Mouse (Mus musculus) 3134 (cell line): ENCODE measurements around the gene Efhd2.
A peak's percentile ranks its signal among the peaks of the same experiment; 100 is the strongest.

ENCODE experiments used
- DNase-seq: peaks from one replicate; pipeline ENCODE4 v3.0.0-alpha.2; 2011; ENCODE audit warnings: low spot score; ENCODE audit not compliant: insufficient read length; ENCODE audit errors: extremely low read depth

Efhd2 gene

DNA sequence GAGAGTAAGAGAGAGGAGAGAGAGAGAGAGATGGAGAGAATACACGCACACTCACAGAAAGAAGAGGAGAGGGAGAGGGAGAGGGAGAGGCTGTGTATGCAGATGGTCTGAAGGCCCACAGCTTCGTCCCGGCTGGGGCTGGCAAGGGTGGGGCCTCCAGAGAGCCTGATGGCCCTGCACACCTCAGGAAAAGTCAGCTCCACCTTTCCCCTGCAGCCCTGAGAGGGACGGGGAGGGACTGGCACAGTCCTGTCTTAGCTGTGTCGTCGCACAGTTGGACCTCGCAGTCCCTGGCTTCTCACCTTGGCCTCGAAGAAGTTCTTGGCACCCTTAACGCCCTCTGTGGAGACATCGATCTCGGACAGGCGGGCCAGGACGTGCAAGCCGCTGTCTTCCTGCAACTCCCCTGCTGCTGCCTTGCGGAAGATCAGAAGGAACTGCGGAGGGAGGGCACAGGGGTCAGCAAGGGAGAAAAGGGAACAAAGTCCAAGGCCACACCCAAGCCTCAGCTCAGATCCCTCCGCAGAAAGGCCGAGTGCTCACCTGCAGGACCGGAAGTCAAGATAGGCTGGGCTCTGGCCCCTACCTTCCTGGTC is 14.4 kb downstream of the Efhd2 start:
- no peak for DNase-seq

DNA sequence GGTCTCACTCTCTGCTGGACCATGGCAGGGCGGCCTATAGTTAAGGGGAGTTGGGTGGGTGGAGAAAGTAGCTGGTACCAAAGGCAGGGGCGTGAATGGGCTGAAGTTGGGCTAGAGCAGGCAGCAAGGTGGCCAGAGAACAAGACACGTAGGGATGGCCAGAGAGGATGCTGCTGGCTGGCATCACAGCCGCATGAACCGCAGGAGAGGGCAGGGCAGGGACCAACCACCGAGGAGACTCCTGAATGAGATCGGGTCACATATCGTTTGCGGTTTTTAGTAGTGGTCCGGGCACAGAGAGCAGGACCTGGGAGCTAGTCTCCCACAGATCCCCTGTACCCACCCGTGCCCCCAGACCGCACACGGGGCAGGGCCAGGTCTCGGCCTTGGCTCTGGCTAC is 15.4 kb downstream of the Efhd2 start:
- DNase-seq = no peak

DNA sequence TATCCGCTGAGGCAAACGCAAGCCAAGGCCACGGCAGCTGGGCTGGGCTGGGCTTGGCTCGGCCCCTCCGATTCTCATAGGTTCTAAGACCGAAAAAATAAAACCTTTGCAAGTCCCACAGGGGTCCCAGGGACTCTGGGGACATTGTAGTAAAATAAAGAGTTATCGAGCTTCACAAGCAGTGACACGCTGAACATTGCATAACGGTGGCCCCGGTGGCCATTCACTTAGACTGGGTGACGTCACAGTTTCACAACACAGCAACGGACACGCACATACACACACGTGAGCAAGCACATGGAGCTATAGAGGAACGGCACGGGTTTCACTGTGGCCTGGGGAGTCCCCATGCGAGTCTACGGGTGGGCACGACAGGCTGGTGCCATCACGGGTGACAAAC is 16.2 kb downstream of the Efhd2 start:
- DNase-seq = no peak

DNA sequence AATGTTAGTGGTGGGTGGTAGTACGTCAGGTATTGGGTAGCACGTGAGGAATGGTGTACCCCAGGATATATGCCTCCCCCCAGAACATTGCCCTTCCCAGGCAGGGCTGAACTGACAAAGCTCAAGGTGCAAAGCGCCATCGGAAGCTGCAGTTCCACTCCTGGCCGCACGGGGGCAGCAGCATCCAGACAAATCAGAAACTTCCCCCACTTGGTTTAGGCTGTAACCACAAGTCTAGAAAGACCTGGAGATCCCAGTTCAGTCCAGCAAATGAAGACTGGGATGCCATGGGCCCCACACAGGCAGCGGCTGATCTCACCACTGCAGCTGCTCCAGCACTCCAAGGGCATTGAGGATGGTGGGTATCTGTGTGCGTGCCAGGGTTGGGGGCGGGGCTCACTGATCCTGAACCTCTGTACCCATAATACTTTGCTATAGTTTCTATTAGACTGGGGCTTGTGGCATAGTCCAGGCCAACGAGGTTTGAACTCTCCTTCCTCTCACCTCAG is 17.2 kb downstream of the Efhd2 start:
- DNase-seq = peak; percentile 62

DNA sequence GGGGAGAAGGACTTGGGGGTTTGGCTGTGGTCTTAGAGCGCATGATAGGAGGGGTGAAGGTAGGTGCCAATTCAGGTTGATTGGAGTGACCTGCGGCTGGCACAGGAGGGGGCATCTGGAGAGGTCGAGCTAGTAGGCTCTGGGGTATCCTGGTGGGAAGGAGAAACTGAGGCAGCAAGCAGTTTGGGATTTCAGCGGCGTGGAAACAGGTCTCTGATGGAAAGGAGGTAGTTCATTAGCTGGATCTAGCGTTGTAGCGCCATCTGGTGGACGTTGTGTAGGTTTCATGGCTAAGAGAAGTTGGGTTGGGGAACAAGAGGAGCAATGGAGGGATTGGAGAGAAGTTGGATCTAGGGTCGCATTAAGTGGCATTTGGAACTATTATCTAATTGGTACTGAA is 21.3 kb downstream of the Efhd2 start:
- DNase-seq = no peak

DNA sequence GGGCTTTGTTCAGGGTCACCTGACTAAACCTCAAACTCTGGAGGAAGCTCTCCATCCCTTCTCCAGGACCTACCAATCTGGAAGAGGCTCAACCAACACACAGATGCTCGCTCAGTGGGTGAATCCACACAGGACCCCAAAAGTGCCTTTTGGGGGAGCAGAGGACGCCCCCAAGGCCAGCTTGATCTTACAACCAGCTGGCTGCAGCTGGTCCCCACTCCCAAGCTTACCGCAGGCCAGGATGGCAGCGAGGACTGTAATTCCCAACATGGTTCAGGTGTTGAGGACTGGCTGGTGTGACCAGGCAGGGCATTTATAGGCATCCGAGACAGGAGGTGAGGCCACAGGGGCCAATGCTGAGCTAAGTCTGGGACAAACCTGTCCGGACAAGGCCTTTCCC is 28.7 kb downstream of the Efhd2 start, which contains the start of gene Ctrc:
Gene Ctrc, minus strand, starts transcription at position 361 of the 400 bp plus-strand sequence.
- DNase-seq = no peak

DNA sequence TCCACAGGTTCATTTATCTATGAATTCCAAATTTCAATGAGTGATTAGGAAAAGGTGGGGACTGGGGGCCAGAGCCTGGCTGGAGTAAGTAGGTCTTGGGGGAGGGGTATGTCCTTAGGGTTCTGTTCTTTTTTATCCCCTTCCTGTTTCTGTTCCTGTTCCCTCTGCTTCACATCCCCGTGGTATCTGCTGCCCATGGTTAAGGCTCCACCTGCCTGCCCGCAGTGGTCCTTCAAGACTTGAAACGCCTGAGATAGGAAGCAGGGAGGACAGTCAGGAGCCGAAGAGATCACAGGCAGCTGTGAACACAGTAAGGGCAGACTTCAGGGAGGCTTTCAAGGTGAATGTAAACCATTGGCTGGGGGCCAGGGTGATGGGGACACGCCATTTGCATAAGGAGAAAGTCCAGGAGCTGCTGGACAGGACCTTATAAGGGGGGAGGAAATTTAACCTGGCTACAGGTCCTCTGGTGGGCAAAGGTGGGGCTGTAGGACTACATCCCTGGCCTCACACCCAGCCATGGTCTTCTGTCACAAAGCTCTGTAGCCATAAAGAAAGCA is 40.1 kb downstream of the Efhd2 start:
- no peak for DNase-seq

DNA sequence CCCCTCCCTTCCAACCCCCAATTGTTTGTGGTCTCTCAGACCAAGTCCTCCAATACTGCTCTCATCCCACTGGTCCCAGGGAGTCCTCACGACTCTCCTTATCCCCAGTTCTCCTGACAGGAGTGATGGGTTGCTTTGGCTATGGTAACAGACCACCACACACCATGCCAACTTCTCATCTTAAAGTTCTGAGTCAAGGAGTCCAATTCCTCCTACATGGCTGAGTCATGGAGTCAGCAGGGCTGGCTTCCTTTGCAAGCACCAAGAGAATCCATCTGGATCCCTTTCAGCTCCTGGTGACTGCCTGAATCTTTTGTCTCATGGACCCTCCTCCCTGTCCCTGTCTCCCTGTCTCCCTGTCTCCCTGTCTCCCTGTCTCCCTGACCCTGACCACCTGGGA is 40.8 kb downstream of the Efhd2 start:
- DNase-seq = no peak

DNA sequence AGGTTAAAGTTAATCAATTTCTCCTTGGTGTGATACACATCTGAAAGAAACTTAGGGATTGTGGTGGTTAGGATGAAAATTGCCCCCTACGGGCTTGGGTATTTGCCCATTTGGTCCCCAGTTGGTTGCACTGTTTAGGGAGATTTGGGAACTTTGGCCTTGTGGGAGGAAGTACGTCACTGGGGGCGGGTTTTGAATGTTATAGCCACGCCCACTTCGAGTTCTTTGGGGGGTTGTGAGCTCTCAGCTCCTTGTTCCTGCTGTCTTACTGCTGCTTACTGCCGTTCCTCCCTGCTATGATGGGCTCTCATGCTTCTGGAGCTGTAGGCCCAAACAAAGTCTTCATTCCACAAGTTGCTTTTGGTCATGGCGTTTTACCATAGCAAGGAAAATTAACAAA is 43.4 kb downstream of the Efhd2 start:
- DNase-seq = no peak

DNA sequence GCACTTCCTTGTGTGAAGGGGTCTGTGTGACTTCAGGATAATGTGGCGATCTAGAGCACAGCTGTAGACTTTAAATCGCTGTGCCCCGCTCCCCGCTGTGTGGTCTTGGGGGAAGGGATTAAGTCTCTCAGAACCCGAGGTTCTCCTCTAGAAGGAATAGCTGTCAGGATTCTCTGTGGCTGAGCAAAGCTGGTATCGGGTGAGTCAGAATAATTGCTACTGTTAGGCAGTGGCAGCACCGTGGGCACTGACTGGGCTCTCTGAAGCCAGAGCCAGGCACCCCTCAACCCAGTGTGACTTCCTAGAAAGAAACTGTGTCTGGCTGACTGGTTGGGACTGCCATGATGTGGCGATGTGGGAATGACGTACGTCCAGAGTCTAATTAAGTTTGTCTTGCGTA is 44.3 kb downstream of the Efhd2 start:
- no peak for DNase-seq

DNA sequence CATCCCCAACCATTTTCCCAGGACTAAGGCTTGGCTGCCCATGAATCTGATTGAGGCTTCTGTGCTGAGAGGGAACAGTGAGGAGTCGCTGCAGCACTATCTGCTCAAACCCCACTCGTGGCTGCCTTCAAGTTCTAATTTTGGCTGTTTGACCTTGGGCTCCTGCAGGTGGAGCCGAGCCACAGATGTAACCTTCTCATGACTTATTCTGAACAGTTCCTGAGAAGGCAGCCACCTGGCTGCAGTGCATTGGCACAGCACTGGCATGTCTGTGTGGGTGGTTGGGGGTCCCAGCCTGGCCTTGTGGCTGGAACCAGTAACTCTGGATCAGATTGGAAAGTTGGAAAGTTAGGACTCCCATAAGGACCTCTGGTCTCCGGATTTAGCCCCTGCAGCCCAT is 46.5 kb downstream of the Efhd2 start:
- DNase-seq = no peak

DNA sequence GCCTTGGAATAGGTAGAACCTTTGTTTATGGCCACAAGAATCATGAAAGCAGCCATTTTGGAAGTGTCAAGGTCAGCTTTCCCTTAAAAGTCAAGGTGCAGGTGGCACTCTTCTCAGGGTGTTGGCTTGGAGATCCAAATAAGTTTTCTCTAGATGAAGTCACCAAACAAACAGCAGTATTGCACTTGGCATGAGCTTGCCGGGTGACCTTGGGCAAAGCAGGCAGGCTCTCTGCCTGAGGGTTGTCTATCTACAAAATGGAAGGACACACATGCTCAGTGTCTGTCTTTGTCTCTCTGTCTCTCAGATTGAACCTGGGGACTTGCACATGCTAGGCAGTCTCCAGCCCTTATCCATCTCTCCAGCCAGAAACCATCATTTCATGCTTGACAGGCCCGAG is 47.3 kb downstream of the Efhd2 start:
- DNase-seq = no peak

DNA sequence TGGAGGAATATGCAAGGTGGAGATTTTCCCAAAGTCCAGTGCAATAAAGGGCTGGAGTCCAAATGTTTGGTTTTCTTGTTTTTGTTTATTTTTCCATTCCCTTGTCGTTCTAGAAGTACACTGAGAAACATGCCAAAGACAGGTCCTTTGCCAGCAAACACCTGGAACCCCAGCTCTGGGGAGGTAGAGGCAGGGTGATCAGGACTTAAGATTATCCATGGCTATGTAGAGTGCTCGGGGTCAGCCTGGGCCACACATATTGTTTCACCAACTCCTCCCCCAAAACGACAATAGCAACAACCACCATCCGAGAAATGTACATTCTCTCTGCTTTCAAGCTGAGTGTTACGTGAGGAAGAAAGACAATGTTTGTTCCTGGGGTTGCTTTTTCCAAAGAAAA is 48.7 kb downstream of the Efhd2 start, which contains the start of gene Cela2a:
Gene Cela2a, minus strand, starts transcription at position 101 of the 400 bp plus-strand sequence.
- DNase-seq = no peak

DNA sequence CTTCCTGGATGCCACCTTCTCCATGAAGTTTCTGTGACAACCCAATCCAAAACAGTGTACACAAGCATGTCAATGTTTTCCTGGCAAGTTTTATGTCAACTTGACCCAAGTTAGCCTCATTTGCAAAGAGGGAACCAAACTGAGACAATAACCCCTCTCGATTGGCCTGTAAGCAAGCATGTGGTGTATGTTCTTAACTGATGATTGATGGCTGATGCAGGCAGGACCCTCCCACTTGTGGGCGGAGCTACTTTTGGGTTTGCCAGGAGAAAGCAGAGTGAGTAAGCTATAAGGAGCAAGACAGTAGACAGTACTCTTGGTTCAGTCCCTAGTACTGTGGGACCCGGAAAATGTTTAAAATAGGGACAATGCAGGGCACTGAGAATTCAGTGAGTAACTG is 51.7 kb downstream of the Efhd2 start:
- no peak for DNase-seq

DNA sequence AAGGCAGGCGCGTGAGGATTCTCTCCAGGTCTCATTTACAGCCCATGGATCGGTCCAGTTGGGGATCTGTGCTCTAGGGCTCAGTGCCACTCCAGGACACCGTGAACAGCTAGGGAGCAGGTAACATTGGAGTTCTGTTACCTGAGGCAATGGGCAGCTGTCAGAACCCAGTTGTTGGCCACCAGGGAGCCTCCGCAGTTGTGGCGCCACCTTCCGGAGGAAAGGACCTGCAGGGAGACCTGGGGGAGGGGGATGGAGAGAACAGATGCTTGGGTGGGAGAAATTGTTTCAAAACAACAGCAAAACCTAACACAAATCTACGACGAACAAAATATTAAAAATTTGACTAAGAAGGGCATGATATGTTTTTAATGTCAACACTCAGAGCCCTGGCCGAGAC is 52.6 kb downstream of the Efhd2 start:
- no peak for DNase-seq

DNA sequence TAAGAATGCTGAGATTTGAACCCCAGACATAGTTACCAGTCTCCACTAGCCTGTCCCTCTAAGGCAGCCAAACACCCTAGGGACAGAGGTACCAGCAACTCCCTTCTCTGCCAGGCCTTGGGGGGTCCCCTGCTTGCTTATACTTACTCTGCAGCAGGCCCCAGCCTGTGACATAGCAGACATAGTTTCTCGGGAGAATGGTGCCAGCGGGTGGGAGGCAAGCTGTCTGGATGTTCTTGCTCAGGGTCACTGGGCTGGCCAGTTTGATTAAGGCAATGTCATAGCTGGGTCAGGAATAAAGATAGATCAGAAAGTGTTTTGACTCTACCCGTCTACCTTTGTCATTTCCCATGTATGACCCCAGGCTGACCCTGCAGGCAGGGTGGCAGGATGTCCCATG is 53.5 kb downstream of the Efhd2 start:
- DNase-seq = no peak

DNA sequence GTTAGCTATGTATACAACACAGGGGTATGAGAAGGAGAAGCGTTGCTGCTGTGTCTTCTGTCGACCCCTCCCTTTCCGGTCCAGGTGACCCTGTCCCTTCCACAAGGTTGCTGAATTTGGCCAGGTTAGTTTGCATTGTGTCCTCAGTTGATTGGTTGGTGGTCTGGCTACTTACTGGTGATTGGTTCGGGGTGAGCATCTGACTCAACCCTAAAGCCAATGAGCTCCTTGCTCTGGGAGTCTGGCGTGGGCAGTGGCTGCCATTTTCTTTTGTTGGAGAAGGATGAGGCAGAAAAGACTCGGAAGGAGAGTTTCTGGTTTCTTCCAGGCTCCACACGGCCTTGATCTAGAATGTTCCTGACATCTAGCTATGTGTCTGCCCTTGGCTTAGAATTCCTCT is 55.4 kb downstream of the Efhd2 start:
- no peak for DNase-seq

DNA sequence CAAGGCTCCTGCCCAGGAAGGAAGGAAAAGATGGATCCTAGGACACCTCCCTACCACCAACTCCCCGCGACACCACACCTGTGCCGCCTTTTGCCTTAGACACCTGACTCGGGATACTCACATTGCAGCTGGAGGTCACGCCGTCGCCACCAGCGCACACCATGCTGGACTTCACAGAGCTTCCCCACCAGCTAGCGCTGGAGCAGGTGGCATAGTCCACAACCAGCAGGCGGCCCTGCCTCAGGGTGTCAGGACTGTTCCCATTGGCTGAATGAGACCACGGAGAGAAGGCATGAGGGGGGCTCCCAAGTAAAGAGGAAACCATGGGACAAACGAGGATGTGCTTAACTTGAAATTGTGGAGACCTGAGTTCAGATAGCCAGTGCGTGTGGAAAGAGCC is 55.9 kb downstream of the Efhd2 start:
- no peak for DNase-seq

DNA sequence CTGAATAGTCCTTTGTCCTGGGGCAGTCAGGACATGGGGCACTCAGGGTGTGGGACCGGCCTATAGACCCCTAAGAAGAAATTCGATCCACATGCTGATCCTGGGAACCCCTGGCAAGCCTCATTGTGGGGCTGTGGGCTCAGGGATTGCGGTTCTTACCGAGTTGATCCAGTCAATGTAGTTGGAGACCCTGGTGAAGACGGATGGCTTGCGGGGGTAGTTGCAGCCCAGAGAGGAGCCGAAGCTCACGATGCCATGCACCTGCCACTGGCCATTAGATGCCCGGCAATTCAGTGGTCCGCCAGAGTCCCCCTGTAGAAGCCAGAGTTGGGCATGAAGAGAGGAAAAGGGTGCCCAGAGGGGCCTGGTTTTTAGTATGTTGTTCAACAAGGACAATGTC is 57.0 kb downstream of the Efhd2 start:
- DNase-seq = no peak

DNA sequence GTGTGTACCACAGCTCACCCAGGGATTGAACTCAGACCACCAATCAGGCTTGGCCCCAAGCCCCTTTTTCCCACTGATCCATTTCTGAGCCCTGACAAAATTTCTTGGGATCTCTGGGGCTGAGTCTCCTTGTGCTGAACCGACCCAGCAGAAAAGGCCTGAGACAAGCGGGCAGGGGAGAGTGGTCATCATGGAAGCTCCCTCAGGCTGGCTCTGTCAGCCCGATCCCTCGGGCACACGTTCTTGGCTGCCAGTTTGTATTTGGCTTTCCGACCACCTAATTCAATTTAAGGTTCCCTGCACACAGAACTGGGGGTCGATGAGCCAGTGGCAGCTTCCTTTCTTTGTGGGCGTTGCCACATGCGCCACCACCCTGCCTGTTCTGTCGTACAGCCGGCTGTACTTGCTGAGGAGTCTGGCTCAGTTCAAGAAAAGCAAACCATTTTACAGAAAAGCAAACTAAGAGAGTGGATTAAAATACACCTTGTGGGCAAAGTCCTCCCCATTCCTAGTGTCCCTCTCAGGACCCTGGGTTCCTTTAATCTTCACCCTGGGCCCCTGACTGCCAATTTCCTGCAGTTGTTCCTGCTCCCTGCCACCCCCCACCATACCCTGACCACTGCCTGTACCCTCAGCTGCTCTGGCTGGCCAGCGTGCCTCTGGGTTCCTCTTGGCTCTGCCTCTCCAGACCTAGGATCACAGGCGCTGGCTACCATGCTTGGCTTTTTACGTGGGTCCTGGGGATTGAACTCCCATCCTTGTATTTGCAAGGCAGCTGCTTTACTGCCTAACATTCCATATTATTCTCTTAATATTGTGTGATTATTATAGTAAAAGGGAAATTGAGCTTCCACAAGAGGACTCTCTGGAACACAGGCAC is 57.7 kb downstream of the Efhd2 start:
- no peak for DNase-seq

DNA sequence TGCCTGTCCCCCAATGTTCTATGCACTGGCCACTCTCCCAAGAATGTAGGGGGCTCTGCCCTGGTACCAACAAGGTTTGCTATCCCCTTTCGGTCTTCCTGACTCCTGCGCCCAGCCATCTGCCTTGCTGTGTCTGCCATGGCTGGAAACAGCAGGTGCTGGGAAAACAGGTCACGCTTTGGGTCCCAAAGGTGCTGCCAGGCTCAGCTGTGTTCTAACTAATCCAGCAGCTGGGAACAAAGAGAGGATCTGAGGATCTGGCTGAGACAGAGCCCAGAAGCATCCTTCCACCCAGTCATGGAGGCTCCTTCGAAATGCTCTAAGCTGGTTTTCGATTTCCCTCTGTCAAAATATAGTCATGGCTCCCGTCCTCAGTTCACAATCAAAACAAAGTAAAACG is 58.5 kb downstream of the Efhd2 start:
- no peak for DNase-seq

DNA sequence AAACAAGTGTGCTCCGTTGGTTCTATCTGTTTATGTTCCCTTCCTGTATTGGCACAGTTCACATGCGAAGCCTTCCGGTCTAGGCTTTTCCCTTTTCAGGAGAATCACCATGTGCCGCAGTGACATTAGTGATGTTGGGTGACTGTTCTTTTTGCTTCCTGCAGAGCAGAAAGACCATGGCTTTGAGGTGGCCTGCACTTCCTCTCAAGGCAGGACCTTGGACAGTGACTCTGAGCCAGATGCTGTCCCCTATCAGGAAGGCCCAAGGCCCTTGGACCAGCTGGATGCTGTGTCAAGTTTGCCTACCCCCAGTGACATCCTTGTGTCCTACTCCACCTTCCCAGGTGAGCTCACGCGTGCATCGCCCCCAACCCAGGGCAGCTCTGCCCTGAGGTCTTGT is 63.3 kb downstream of the Efhd2 start:
- DNase-seq = no peak
